Mouse (Mus musculus): ENCODE measurements around the gene Prkd2.

DNA sequence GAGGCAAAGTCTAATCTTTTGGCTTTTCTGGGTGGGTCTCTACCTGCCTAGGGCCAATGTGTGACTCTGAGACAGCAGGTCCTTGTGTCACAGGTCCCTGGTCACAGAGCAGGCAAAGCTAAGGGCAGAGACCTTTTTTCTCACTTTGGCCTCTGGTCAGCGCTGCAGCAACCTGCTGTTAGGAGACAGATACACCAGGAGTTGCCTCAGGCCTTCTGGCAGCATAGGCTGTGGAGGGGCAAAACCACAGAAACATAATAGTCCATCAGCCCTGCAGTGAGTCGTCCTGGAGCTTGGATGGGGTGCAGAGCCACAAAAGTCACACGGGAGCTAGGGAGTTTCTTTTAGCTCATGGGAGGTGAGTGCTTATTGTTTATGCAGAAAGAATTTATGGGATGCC, 76.0 kb downstream of the Prkd2 start:
- TF ChIP-seq CTCF (IDR thresholded peaks at IDR 0.05; ENCODE audit: low read depth, low read length): no peak
- no peak for TF ChIP-seq POLR2AphosphoS5 (IDR thresholded peaks at IDR 0.05; ENCODE audit: insufficient replicate concordance, low read depth, low read length)
- TF ChIP-seq GATA1 (IDR thresholded peaks at IDR 0.05; ENCODE audit: borderline replicate concordance, low read length): no peak
- TF ChIP-seq GATA2 (IDR thresholded peaks at IDR 0.05; ENCODE audit: borderline replicate concordance, low read depth, low read length): no peak
- no peak for TF ChIP-seq TAL1 (conservative IDR thresholded peaks at IDR 0.05; ENCODE audit: low read depth, low read length)

All from G1E (cell line).